Mouse (Mus musculus): ENCODE data around the gene Ric8b.

The Ric8b gene

DNA sequence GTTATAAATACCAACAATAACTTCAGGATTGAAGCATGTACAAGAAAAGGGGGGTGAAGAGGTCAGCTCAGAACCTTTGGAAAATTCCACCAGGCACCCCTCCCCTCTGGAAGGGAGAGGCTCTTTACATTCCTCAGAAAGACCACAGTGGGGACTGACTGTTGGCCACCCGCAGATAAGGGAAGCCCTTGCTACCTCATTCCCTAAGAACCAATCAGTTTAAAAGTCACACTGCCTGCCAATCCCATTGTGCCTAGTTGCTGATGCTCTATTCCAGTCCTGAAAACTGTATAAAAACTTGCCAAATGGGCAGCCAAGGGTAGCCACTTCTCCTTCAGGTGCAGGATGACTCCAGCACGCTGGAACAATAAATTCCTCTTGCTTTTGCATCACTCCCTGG is 137.5 kb downstream of the Ric8b start:
- DNase-seq (ENCODE audit: low spot score) = no peak
